Mouse (Mus musculus): Measurements from ENCODE around the gene Ahdc1. TPM values are rescaled to one million over a fixed set of nuclear protein-coding genes. Genes with fewer than 3 reads are reported as not detected.

Ahdc1 gene
- total and polyA plus RNA-seq, 3 experiments, result 2.7 to 37.9 (median 15.6) TPM

- no peak for DNase-seq (ENCODE audit: low spot score)
- H3K36me3 ChIP-seq (replicated peaks), result no peaks in the 10 kb centered on the region
- H3K9me3 ChIP-seq (replicated peaks), result no peaks in the 10 kb centered on the region
- ATAC-seq (ENCODE audit: extremely low read depth, insufficient number of reproducible peaks, low FRiP score, poor library complexity, severe bottlenecking), result no peak
- H3K27me3 ChIP-seq (ENCODE audit: insufficient read depth, low read length), result peaks cover 37% of the 10 kb centered on the region
- H3K4me3 ChIP-seq (ENCODE audit: low read depth, low read length), result no peak overlapping the region
- TF ChIP-seq GATA2 (IDR thresholded peaks at IDR 0.05; ENCODE audit: borderline replicate concordance, low read depth, low read length), result no peak
- no peak for TF ChIP-seq GATA1 (IDR thresholded peaks at IDR 0.05; ENCODE audit: borderline replicate concordance, low read length)
- TF ChIP-seq TAL1 (conservative IDR thresholded peaks at IDR 0.05; ENCODE audit: low read depth, low read length), result no peak
- TF ChIP-seq CTCF (IDR thresholded peaks at IDR 0.05; ENCODE audit: low read depth, low read length), result no peak
- no peak for TF ChIP-seq POLR2AphosphoS5 (IDR thresholded peaks at IDR 0.05; ENCODE audit: insufficient replicate concordance, low read depth, low read length)
- peaks cover 11% of the 10 kb centered on the region; the same call in 1 of the 2 replicates for H3K4me1 ChIP-seq (ENCODE audit: insufficient read depth, low read depth, low read length)
Observed at GRCm38 (mm10) chr4:133116756-133117470, 105.9 kb downstream of the Ahdc1 start.

DNA sequence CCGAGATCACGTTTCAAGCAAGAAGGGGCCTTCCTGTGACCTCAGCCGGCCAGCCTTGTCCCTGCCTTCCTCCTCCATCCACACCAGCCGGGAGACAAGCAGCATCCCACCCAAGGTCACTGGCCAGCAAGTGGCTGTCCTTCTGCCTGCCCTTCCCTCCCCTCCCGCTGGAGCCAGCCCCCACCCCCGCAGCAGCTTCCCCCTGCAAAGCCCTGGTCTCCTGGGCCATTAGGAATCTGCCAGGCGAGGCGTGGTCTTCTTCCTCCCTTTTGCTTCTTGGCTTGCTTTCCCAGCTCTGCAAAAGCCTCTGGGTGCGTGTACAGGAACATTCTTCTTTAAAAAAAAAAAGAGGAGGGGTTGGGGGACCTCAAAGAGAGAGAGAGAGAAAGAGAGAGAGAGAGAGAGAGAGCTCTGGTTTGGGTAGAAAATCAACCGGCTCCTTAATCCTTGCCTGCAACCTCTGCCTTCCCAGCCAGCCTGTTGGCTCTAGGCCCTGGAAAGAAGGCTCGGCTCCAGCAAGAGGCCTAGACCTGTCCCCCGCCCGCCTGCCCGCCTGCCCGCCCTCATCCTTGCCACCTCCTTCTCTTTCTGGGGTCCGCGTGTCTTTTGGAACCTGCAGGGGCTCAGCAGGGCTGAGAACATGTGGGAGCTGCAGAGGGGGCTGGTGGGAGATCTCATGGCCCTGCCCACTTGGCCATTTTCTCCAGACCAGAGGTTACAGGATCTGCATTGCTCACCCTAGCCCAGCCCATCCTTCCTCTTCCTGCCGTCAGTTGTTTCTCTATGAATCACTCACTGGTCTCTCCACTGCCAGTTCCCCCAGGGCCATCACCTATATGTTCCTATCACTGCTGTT lies 106.7 kb downstream of the Ahdc1 start:
- no peak for DNase-seq (ENCODE audit: low spot score)
- no peak for ATAC-seq (ENCODE audit: extremely low read depth, insufficient number of reproducible peaks, low FRiP score, poor library complexity, severe bottlenecking)
- TF ChIP-seq GATA2 (IDR thresholded peaks at IDR 0.05; ENCODE audit: borderline replicate concordance, low read depth, low read length), result no peak
- TF ChIP-seq CTCF (IDR thresholded peaks at IDR 0.05; ENCODE audit: low read depth, low read length), result no peak
- TF ChIP-seq POLR2AphosphoS5 (IDR thresholded peaks at IDR 0.05; ENCODE audit: insufficient replicate concordance, low read depth, low read length), result no peak
- H3K36me3 ChIP-seq (replicated peaks), result no peaks in the 10 kb centered on the region
- H3K27me3 ChIP-seq (ENCODE audit: insufficient read depth, low read length), result peaks cover 40% of the 10 kb centered on the region
- no peak overlapping the region for H3K4me3 ChIP-seq (ENCODE audit: low read depth, low read length)
- H3K9me3 ChIP-seq (replicated peaks), result no peaks in the 10 kb centered on the region
- H3K4me1 ChIP-seq (ENCODE audit: insufficient read depth, low read depth, low read length), result peaks cover 15% of the 10 kb centered on the region; the same call in 1 of the 2 replicates

- Histone ChIP-seq H3K36me3 (replicated peaks) (no peaks in the 10 kb centered on the region), H3K4me1 (ENCODE audit: insufficient read depth, low read depth, low read length) (peaks cover 15% of the 10 kb centered on the region; the same call in 1 of the 2 replicates), H3K4me3 (ENCODE audit: low read depth, low read length) (no peak overlapping the region), H3K27me3 (ENCODE audit: insufficient read depth, low read length) (peaks cover 32% of the 10 kb centered on the region), H3K9me3 (replicated peaks) (no peaks in the 10 kb centered on the region)
- ATAC-seq (ENCODE audit: extremely low read depth, insufficient number of reproducible peaks, low FRiP score, poor library complexity, severe bottlenecking) (no peak), DNase-seq (ENCODE audit: low spot score) (no peak)
- TF ChIP-seq GATA1 (IDR thresholded peaks at IDR 0.05; ENCODE audit: borderline replicate concordance, low read length) (no peak), POLR2AphosphoS5 (IDR thresholded peaks at IDR 0.05; ENCODE audit: insufficient replicate concordance, low read depth, low read length) (no peak)
Observed at GRCm38 (mm10) chr4:133118775-133119375, 107.8 kb downstream of the Ahdc1 start.

DNA sequence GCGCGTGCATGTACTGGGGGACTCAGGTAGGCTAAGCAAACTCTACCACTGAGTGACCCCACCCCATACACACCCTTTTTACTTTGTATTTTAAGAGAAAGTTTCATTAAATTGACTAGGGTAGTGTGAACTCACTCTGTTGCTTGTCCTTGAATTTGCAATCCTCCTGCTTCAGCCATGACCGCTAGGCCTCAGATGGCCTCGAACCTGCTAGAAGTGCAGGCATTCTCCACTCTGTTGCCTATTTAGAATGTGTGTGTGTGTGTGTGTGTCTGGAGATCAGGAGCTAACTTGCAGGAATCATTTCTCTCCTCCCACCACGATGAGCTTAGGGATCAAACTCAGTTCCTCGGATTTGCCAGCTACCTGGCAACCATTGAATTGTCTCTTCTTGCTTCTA lies 108.5 kb downstream of the Ahdc1 start:
- Histone ChIP-seq H3K36me3 (replicated peaks) (no peaks in the 10 kb centered on the region), H3K9me3 (replicated peaks) (peaks cover 5% of the 10 kb centered on the region), H3K27me3 (ENCODE audit: insufficient read depth, low read length) (peaks cover 32% of the 10 kb centered on the region), H3K4me3 (ENCODE audit: low read depth, low read length) (no peak overlapping the region), H3K4me1 (ENCODE audit: insufficient read depth, low read depth, low read length) (peaks cover 15% of the 10 kb centered on the region; the same call in 1 of the 2 replicates)
- ATAC-seq (ENCODE audit: extremely low read depth, insufficient number of reproducible peaks, low FRiP score, poor library complexity, severe bottlenecking) (no peak), DNase-seq (ENCODE audit: low spot score) (no peak)
- TF ChIP-seq TAL1 (conservative IDR thresholded peaks at IDR 0.05; ENCODE audit: low read depth, low read length) (no peak), POLR2AphosphoS5 (IDR thresholded peaks at IDR 0.05; ENCODE audit: insufficient replicate concordance, low read depth, low read length) (no peak), CTCF (IDR thresholded peaks at IDR 0.05; ENCODE audit: low read depth, low read length) (no peak), GATA1 (IDR thresholded peaks at IDR 0.05; ENCODE audit: borderline replicate concordance, low read length) (no peak), GATA2 (IDR thresholded peaks at IDR 0.05; ENCODE audit: borderline replicate concordance, low read depth, low read length) (no peak)

DNA sequence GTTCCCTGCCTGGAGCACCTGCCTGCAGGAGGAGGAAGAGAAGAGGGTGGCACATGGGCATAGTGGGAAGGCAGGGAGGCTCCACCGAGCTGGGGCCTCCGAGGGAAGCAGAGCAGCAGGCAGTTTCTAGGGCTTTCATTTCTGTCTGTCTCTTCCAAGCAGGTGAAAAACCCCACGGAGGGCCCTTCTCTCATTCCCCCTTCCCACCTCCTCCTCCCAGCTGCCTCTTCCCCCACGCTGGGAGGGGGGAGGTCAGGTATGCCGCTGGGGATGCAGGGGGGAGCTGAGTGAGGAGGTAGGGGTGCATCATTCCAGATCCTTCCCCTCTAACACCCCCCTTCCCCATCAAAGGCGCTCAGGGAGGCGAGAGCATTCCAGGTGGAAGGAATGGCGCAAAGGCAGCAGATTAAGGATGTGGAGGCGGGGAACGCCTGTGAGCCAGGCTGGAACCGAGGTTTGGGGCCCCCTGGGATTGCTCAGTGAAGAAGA lies 109.8 kb downstream of the Ahdc1 start:
- peaks cover 15% of the 10 kb centered on the region; the same call in 1 of the 2 replicates for H3K4me1 ChIP-seq (ENCODE audit: insufficient read depth, low read depth, low read length)
- peaks cover 5% of the 10 kb centered on the region for H3K9me3 ChIP-seq (replicated peaks)
- no peak for ATAC-seq (ENCODE audit: extremely low read depth, insufficient number of reproducible peaks, low FRiP score, poor library complexity, severe bottlenecking)

DNA sequence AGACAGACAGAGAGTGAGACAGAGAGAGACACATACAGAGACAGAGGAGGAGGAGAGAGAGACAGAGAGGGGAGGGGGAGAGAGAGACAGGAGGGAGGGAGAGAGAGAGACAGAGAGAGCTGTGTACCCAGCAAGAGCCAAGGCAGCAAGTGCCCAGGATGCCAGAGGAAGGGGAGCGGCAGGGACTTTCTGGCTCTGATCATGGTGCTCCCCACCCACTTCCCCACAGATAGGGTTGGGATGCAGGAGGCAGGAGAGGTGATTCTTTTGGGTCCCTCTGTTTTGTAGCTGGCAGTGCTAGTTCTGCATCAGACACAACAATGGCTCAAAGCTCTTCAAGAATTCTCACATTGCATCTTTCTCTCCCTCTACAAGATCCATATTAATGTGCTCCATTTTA lies 110.4 kb downstream of the Ahdc1 start:
- Histone ChIP-seq H3K27me3 (ENCODE audit: insufficient read depth, low read length) (peaks cover 27% of the 10 kb centered on the region), H3K36me3 (replicated peaks) (no peaks in the 10 kb centered on the region), H3K9me3 (replicated peaks) (peaks cover 5% of the 10 kb centered on the region), H3K4me1 (ENCODE audit: insufficient read depth, low read depth, low read length) (peaks cover 15% of the 10 kb centered on the region; the same call in 1 of the 2 replicates), H3K4me3 (ENCODE audit: low read depth, low read length) (no peak overlapping the region)
- TF ChIP-seq GATA1 (IDR thresholded peaks at IDR 0.05; ENCODE audit: borderline replicate concordance, low read length) (no peak), GATA2 (IDR thresholded peaks at IDR 0.05; ENCODE audit: borderline replicate concordance, low read depth, low read length) (no peak), CTCF (IDR thresholded peaks at IDR 0.05; ENCODE audit: low read depth, low read length) (no peak), POLR2AphosphoS5 (IDR thresholded peaks at IDR 0.05; ENCODE audit: insufficient replicate concordance, low read depth, low read length) (no peak), TAL1 (conservative IDR thresholded peaks at IDR 0.05; ENCODE audit: low read depth, low read length) (no peak)
- ATAC-seq (ENCODE audit: extremely low read depth, insufficient number of reproducible peaks, low FRiP score, poor library complexity, severe bottlenecking) (no peak), DNase-seq (ENCODE audit: low spot score) (no peak)

More for the DNA sequence above, 109.8 kb downstream of the Ahdc1 start:
- no peak for TF ChIP-seq CTCF (IDR thresholded peaks at IDR 0.05; ENCODE audit: low read depth, low read length)
- TF ChIP-seq GATA1 (IDR thresholded peaks at IDR 0.05; ENCODE audit: borderline replicate concordance, low read length), result no peak
- no peak for TF ChIP-seq GATA2 (IDR thresholded peaks at IDR 0.05; ENCODE audit: borderline replicate concordance, low read depth, low read length)
- TF ChIP-seq TAL1 (conservative IDR thresholded peaks at IDR 0.05; ENCODE audit: low read depth, low read length), result no peak
- no peak for TF ChIP-seq POLR2AphosphoS5 (IDR thresholded peaks at IDR 0.05; ENCODE audit: insufficient replicate concordance, low read depth, low read length)
- Histone ChIP-seq H3K27me3 (ENCODE audit: insufficient read depth, low read length) (peaks cover 31% of the 10 kb centered on the region), H3K4me3 (ENCODE audit: low read depth, low read length) (no peak overlapping the region), H3K36me3 (replicated peaks) (no peaks in the 10 kb centered on the region)
- DNase-seq (ENCODE audit: low spot score), result no peak

All from G1E (cell line).